Mouse (Mus musculus) heart, postnatal 0 days (tissue): ENCODE results near the gene Pmpcb. TPM values are rescaled to one million over a fixed set of nuclear protein-coding genes. Genes with fewer than 3 reads are reported as not detected.

ENCODE experiments used
- ATAC-seq: fragments of 200-750 bp; cut with Nextera tagmentation; 2 replicates; pipeline ENCODE4 v1.8.0; 2017; ENCODE audit warnings: low read depth, moderate number of reproducible peaks, moderate library complexity; ENCODE audit not compliant: insufficient read depth
- DNase-seq: peaks from one replicate; pipeline ENCODE4 v3.0.0-alpha.2; 2016; ENCODE audit warnings: low spot score
- H3K27ac ChIP-seq: fragments of 300-500 bp; sonication (generic); 2 replicates; pipeline ENCODE4 v1.5.1; 2014; ENCODE audit warnings: low read depth, mild to moderate bottlenecking
- H3K27me3 ChIP-seq: fragments of 300-500 bp; sonication (generic); 2 replicates; pipeline ENCODE4 v1.6.1; 2014; ENCODE audit warnings: low read length, mixed read lengths; ENCODE audit not compliant: control insufficient read depth, insufficient read depth
- H3K36me3 ChIP-seq: fragments of 300-500 bp; sonication (generic); replicated peaks from 2 replicates; pipeline ENCODE4 v1.6.1; 2014; ENCODE audit warnings: low read length, mixed read lengths; ENCODE audit not compliant: control insufficient read depth, insufficient read depth
- H3K4me1 ChIP-seq: fragments of 300-500 bp; sonication (generic); 2 replicates; pipeline ENCODE4 v1.6.1; 2014; ENCODE audit warnings: antibody characterized with exemption; ENCODE audit not compliant: control insufficient read depth, insufficient read depth
- H3K4me2 ChIP-seq: fragments of 300-500 bp; sonication (generic); 2 replicates; pipeline ENCODE4 v1.6.1; 2014; ENCODE audit warnings: low read depth, mild to moderate bottlenecking, low read length, moderate library complexity
- H3K4me3 ChIP-seq: fragments of 300-500 bp; sonication (generic); 2 replicates; pipeline ENCODE4 v1.5.1; 2014; ENCODE audit warnings: low read depth, low read length
- H3K9ac ChIP-seq: fragments of 300-500 bp; sonication (generic); replicated peaks from 2 replicates; pipeline ENCODE4 v1.6.1; 2014; ENCODE audit warnings: low read depth, low read length, mixed read lengths
- H3K9me3 ChIP-seq: fragments of 300-500 bp; sonication (generic); replicated peaks from 2 replicates; pipeline ENCODE4 v1.6.1; 2016; ENCODE audit warnings: low read length; ENCODE audit not compliant: control insufficient read depth
- CTCF ChIP-seq: IDR thresholded peaks from 2 replicates; pipeline ENCODE4 v1.5.1; 2016; ENCODE audit warnings: antibody characterized with exemption, control low read depth, low read depth
- EP300 ChIP-seq: IDR thresholded peaks from 2 replicates; pipeline ENCODE4 v1.6.1; 2016; ENCODE audit warnings: antibody characterized with exemption, low read depth
- WGBS: fragments of 180-500 bp; shearing (Covaris S2); extraction: QIAGEN DNeasy Blood & Tissue Kit; methylation state at CpG from one replicate; pipeline ENCODE4 v1.1.7; 2014; 5-methylcytosine and 5-hydroxymethylcytosine counted together
- polyA plus RNA-seq: library from polyadenylated mRNA; unstranded; fragments of >200 nt; fragmentation: Nextera tagmentation; extraction: Ambion mirVana; gene quantifications from 2 replicates; pipeline ENCODE4 v1.2.1, GENCODE M21; 2015
- total RNA-seq: library from RNA; depleted of rRNA; stranded (reverse); fragments of >200 nt; gene quantifications from 2 replicates; pipeline ENCODE4 v1.2.3, GENCODE M21; 2014; ENCODE audit warnings: low replicate concordance

Gene Pmpcb
- total and polyA plus RNA-seq, 2 experiments from 2014 or later, result 177 to 256 TPM

DNA sequence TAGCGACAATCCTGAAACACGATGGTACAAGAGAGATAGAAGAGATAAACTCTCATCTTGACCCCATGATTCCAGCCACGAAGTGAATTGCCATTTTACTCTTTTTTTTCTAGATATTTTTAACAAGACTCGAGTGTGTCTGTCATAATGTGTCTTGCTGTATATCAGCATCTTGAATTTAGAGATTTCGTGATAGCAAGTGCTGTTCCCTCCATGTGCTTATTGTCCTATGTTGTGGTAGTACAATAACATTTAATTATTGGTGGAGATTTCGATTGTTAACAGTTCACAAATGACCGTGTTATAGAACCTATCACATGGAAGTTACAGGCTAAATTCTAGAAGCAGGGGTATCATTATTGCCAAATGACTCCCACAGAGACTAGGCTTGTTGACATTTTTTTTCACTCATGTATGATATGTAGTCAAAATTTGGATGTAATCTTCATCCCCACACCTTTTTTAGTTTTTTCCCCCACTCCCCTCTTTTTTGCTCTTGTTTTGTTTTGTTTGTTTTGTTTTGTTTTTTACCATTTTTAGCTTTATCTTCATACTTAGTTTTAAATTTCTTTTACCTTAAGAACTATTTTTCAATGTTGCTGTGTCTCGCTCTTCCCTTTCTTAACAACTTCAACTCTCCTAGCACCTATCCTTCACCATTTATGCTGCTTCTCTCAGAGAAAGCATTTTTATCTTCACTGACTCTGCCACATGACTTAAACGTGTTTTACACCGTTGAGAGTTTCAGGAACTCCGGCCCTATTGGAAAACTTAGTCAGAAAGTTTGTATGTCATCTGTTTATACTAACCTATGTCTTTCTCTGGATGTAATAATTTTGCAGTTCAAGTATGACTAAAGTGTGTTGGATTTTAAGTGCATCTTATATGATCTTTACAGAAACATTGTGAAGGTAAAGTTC lies 50.5 kb downstream of the Pmpcb start:
- peaks cover 21% of the 10 kb centered on the region; the same call in 1 of the 2 replicates for H3K36me3 ChIP-seq
- peak overlapping the region; percentile 92 for H3K27ac ChIP-seq
- H3K4me2 ChIP-seq, result peak overlapping the region; percentile 93
- H3K9me3 ChIP-seq, result no peaks in the 10 kb centered on the region
- H3K27me3 ChIP-seq, result no peaks in the 10 kb centered on the region
- TF ChIP-seq CTCF, result no peak
- no peak for TF ChIP-seq EP300
- 29% methylated on average over 11 of the region's 11 CpGs for WGBS
- 0 out of 2 replicates have a peak, but pooled peaks cover 10% of the 10 kb centered on the region for H3K4me1 ChIP-seq
- H3K4me3 ChIP-seq, result peak overlapping the region; percentile 92
- ATAC-seq (no peak), DNase-seq (no peak)
- H3K9ac ChIP-seq, result peak overlapping the region; percentile 96

DNA sequence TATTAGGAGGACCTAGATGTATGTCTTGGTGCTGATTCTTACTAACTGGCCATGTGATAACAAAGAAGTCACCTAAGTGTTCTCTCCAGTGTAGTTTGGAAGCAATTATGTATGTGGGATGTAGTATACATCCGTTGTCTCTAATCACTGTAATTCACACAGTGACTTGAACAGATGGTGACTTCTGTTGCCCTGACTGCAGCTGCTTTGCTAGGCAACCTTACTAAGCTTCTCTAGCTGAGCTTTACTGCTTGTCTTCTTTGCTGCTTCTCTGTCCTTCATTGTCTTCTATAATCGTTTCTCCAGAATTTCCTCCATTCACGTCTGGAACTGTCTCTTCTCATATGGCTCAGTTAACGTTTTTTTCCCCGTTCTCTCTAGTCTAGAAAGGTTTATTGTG lies 52.1 kb downstream of the Pmpcb start:
- WGBS, result 60% methylated on average over 5 of the region's 5 CpGs
- no peak for ATAC-seq

DNA sequence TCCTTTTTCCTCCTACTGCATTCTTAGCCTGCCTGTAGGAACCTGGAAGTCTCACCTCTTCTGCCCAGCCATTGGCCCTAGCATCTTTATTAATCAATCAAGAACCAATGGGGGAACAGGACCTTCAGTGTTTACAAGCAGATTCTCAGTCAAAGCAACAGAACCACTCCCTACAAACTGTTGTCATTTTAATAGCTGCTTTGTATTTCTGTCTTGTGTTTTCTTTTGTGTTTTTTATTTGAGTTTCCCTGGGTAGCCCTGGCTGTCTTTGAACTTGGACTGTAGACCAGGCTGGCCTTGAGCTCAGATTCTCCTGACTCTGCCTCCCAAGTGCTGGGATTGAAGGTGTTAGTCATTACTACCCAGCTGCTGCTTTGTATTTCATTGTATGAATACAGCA lies 55.2 kb downstream of the Pmpcb start:
- no peak overlapping the region for H3K9ac ChIP-seq
- H3K4me1 ChIP-seq, result 0 out of 2 replicates have a peak, but pooled peaks cover 10% of the 10 kb centered on the region
- H3K9me3 ChIP-seq, result no peaks in the 10 kb centered on the region
- peaks cover 42% of the 10 kb centered on the region for H3K36me3 ChIP-seq
- DNase-seq (no peak), ATAC-seq (no peak)
- H3K4me2 ChIP-seq, result no peak overlapping the region
- H3K27ac ChIP-seq, result no peak overlapping the region
- no peak overlapping the region for H3K4me3 ChIP-seq
- H3K27me3 ChIP-seq, result no peaks in the 10 kb centered on the region
- no peak for TF ChIP-seq EP300
- no peak for TF ChIP-seq CTCF

More for the DNA sequence above, 52.1 kb downstream of the Pmpcb start:
- DNase-seq, result no peak
- TF ChIP-seq CTCF (no peak), EP300 (no peak)
- H3K4me3 ChIP-seq, result no peak overlapping the region
- H3K36me3 ChIP-seq, result peaks cover 21% of the 10 kb centered on the region; the same call in 1 of the 2 replicates
- H3K27ac ChIP-seq, result no peak overlapping the region
- no peaks in the 10 kb centered on the region for H3K27me3 ChIP-seq
- no peaks in the 10 kb centered on the region for H3K9me3 ChIP-seq
- no peak overlapping the region for H3K4me2 ChIP-seq
- 0 out of 2 replicates have a peak, but pooled peaks cover 10% of the 10 kb centered on the region for H3K4me1 ChIP-seq
- no peak overlapping the region for H3K9ac ChIP-seq

DNA sequence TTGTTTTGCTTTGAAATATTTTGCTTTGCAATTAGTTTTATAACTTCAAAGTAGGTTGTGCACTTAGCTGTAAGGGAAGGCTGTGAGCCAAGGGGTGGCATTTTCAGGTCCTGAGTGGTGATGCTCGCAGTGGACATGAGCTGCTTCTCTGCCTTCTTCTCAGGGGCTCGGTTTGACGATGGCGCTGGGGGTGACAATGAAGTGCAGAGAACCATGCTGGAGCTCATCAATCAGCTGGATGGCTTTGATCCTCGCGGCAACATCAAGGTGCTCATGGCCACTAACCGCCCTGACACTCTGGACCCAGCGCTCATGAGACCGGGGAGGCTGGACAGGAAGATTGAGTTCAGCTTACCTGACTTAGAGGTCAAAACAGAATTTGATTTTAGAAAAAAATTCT lies 66.0 kb downstream of the Pmpcb start:
- Histone ChIP-seq H3K9ac (no peak overlapping the region), H3K27ac (no peak overlapping the region), H3K4me3 (no peak overlapping the region), H3K4me1 (no peaks in the 10 kb centered on the region), H3K27me3 (no peaks in the 10 kb centered on the region), H3K9me3 (no peaks in the 10 kb centered on the region), H3K4me2 (no peak overlapping the region), H3K36me3 (peaks cover 58% of the 10 kb centered on the region)
- TF ChIP-seq CTCF, result no peak
- TF ChIP-seq EP300, result no peak
- no peak for ATAC-seq
- 90% methylated on average over 9 of the region's 9 CpGs for WGBS
- DNase-seq, result no peak

DNA sequence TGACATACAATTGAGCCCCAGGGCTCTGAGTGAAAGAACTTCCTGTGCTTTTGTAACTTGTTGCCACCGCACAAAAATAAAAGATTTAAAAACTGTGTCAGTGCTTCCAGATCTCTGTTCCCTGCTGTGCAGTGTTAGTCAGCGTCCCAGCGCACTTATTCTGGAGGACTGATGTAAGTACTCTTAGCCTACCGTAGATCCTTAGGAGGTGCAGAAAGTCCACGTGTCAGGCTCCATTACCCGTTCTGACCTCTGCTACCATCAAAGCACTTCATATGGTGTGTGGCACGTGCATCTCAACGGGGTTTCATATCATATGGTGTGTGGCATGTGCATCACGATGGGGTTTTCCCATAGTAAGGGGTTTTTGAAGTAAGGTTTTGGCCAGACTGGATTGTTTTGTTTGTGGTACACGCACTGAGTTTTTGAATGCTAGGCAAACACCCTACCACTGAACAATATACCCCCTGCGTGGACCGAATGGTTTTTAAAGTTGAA lies 66.8 kb downstream of the Pmpcb start:
- DNase-seq (no peak), ATAC-seq (no peak)
- Histone ChIP-seq H3K27ac (no peak overlapping the region), H3K27me3 (no peaks in the 10 kb centered on the region), H3K9me3 (no peaks in the 10 kb centered on the region), H3K4me2 (no peak overlapping the region), H3K4me3 (no peak overlapping the region), H3K36me3 (peaks cover 53% of the 10 kb centered on the region), H3K9ac (no peak overlapping the region), H3K4me1 (no peaks in the 10 kb centered on the region)
- WGBS, result 94% methylated on average over 12 of the region's 12 CpGs
- no peak for TF ChIP-seq CTCF
- TF ChIP-seq EP300, result no peak
